Mouse (Mus musculus) embryonic facial prominence, embryonic 10.5 days (tissue): ENCODE measurements around the gene Usp10. TPM values are rescaled to one million over a fixed set of nuclear protein-coding genes. Genes with fewer than 3 reads are reported as not detected.

Source experiments
- DNase-seq: peaks from one replicate; pipeline ENCODE4 v3.0.0-alpha.2; 2017; ENCODE audit warnings: low spot score
- H3K27ac ChIP-seq: fragments of 300-500 bp; sonication (generic); replicated peaks from 2 replicates; pipeline ENCODE4 v1.5.1; 2016; ENCODE audit warnings: mild to moderate bottlenecking
- H3K27me3 ChIP-seq: fragments of 300-500 bp; sonication (generic); replicated peaks from 2 replicates; pipeline ENCODE4 v1.6.1; 2016; ENCODE audit warnings: low read depth, mild to moderate bottlenecking; ENCODE audit not compliant: poor library complexity, severe bottlenecking
- H3K36me3 ChIP-seq: fragments of 300-500 bp; sonication (generic); replicated peaks from 2 replicates; pipeline ENCODE4 v1.6.1; 2016; ENCODE audit warnings: mild to moderate bottlenecking, moderate library complexity
- H3K4me1 ChIP-seq: fragments of 300-500 bp; sonication (generic); 2 replicates; pipeline ENCODE4 v1.6.1; 2016
- H3K4me3 ChIP-seq: fragments of 300-500 bp; sonication (generic); 2 replicates; pipeline ENCODE4 v1.5.1; 2016; ENCODE audit warnings: mild to moderate bottlenecking, moderate library complexity
- H3K9me3 ChIP-seq: fragments of 300-500 bp; sonication (generic); 2 replicates; pipeline ENCODE4 v1.6.1; 2016; ENCODE audit warnings: mild to moderate bottlenecking
- WGBS: fragments of 180-500 bp; shearing (Covaris S2); methylation state at CpG from one replicate; pipeline ENCODE4 v1.1.7; 2016; 5-methylcytosine and 5-hydroxymethylcytosine counted together
- polyA plus RNA-seq: library from polyadenylated mRNA; unstranded; fragments of >200 nt; fragmentation: Nextera tagmentation; extraction: Ambion mirVana; gene quantifications from 2 replicates; pipeline ENCODE4 v1.2.1, GENCODE M21; 2016

Usp10 gene
- polyA plus RNA-seq, 1 experiment from 2014 or later = 234 TPM

- Histone ChIP-seq H3K27me3 (no peaks in the 10 kb centered on the region), H3K27ac (no peak overlapping the region), H3K36me3 (peaks cover 46% of the 10 kb centered on the region), H3K9me3 (no peaks in the 10 kb centered on the region), H3K4me1 (peaks cover 48% of the 10 kb centered on the region), H3K4me3 (no peak overlapping the region)
- DNase-seq = no peak
- 74% methylated on average over 1 of the region's 1 CpGs for WGBS
Measured at GRCm38 (mm10) chr8:119918155-119918567, 8.0 kb downstream of the Usp10 start.

DNA sequence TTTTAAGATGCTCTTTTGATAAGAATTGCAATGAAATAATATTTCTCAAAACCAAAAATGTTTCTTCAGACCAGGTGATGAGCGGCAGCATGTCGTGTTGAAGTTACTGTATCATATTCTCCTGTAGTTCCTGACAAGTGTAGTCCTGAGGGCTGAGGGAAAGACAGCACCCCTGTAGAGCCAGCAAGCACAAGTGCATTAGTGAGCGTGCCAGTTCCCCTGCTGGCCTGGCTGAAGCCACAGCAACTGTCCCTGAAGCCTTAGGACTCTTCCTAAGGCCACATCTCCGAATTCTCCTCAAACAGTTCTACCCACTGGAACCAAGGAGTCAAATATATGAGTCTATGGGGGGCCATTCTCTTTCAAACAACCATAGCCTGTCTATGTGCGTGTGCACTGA lies 13.1 kb downstream of the Usp10 start:
- no peak overlapping the region for H3K4me3 ChIP-seq
- H3K27ac ChIP-seq = no peak overlapping the region
- H3K36me3 ChIP-seq = peaks cover 41% of the 10 kb centered on the region
- DNase-seq = no peak
- WGBS = 89% methylated on average over 5 of the region's 5 CpGs
- no peaks in the 10 kb centered on the region for H3K27me3 ChIP-seq
- H3K9me3 ChIP-seq = no peaks in the 10 kb centered on the region
- H3K4me1 ChIP-seq = peaks cover 26% of the 10 kb centered on the region

DNA sequence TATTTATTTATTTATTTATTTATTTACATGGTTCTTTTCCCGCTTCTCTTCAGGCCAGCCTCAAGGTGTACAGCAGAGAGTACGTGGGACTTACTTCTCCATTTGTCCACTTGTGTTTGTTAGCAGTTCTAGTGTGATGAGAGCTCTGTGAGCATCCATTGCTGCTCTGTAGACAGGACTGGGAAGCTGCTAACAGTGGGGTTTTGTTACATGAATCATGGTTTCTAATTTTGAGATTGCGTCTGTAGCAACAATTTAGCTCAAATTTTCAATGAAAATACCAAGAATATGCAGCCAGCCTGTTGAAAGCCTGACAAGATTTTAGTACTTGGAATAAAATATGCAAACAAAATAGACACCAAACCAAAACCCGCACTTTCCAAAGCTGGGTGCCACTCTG lies 15.3 kb downstream of the Usp10 start:
- no peak overlapping the region for H3K27ac ChIP-seq
- H3K4me1 ChIP-seq = peaks cover 26% of the 10 kb centered on the region
- no peaks in the 10 kb centered on the region for H3K27me3 ChIP-seq
- peaks cover 28% of the 10 kb centered on the region for H3K36me3 ChIP-seq
- H3K9me3 ChIP-seq = no peaks in the 10 kb centered on the region
- H3K4me3 ChIP-seq = no peak overlapping the region
- no peak for DNase-seq
- WGBS = 91% methylated on average over 4 of the region's 4 CpGs

GRCm38 (mm10) chr8:119926474-119926873 lies 16.3 kb downstream of the Usp10 start:
- Histone ChIP-seq H3K27ac (no peak overlapping the region), H3K4me1 (peaks cover 22% of the 10 kb centered on the region), H3K9me3 (no peaks in the 10 kb centered on the region), H3K36me3 (peaks cover 23% of the 10 kb centered on the region), H3K27me3 (no peaks in the 10 kb centered on the region), H3K4me3 (no peak overlapping the region)
- 83% methylated on average over 2 of the region's 2 CpGs for WGBS
- no peak for DNase-seq

GRCm38 (mm10) chr8:119927422-119928092 lies 17.4 kb downstream of the Usp10 start:
- Histone ChIP-seq H3K4me1 (peaks cover 15% of the 10 kb centered on the region), H3K27me3 (no peaks in the 10 kb centered on the region), H3K9me3 (no peaks in the 10 kb centered on the region), H3K27ac (no peak overlapping the region), H3K36me3 (peaks cover 31% of the 10 kb centered on the region), H3K4me3 (no peak overlapping the region)
- 51% methylated on average over 6 of the region's 6 CpGs for WGBS
- DNase-seq = peak; percentile 29

GRCm38 (mm10) chr8:119931317-119931716 lies 21.2 kb downstream of the Usp10 start:
- Histone ChIP-seq H3K4me3 (no peak overlapping the region), H3K4me1 (peaks cover 4% of the 10 kb centered on the region; the same call in 1 of the 2 replicates), H3K27me3 (no peaks in the 10 kb centered on the region), H3K36me3 (peaks cover 52% of the 10 kb centered on the region), H3K9me3 (no peaks in the 10 kb centered on the region), H3K27ac (no peak overlapping the region)
- WGBS = 90% methylated on average over 4 of the region's 4 CpGs
- no peak for DNase-seq

DNA sequence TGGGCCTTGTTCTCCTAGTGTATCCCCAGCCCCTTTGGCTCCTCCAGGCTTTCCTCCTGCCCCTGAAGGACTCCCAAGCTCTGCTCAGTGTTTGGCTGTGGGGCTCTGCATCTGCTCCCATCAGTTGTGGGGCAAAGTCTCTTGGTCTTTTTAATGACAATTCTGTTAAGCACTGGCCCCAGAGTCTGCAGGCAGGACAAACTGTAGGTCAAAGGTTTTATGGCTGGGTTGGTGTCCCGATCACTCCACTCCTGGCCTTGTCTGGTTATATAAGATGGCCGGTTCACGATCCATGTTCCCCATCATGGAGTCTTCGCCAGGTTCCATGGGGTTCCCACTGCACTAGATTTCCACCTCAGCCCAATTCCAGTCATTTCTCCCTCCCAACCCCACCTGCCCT lies 23.5 kb downstream of the Usp10 start:
- H3K27ac ChIP-seq = no peak overlapping the region
- no peaks in the 10 kb centered on the region for H3K27me3 ChIP-seq
- no peak overlapping the region for H3K4me3 ChIP-seq
- no peaks in the 10 kb centered on the region for H3K4me1 ChIP-seq
- H3K36me3 ChIP-seq = peaks cover 74% of the 10 kb centered on the region
- no peak for DNase-seq
- 98% methylated on average over 4 of the region's 4 CpGs for WGBS
- H3K9me3 ChIP-seq = no peaks in the 10 kb centered on the region

DNA sequence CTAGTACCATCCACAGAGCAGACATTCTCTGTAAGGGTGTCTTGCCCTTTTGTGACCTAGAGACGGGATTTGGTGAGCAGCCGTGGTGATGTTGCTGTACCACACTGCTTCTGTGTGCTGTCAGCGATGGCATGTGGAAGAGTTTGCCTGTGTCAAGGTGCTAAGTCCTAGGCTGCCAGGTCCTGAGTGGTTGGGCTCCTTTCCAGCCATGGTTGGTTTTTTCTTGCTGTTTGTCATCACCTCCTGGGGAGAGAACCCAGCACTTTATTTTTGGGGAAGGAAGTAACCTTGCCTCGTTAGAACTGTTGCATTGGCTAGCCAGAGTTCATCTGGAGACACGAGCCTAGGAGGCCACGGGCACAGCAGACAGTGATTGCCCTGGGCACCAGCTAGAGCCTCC lies 25.4 kb downstream of the Usp10 start:
- 86% methylated on average over 6 of the region's 6 CpGs for WGBS
- H3K27me3 ChIP-seq = no peaks in the 10 kb centered on the region
- H3K4me1 ChIP-seq = no peaks in the 10 kb centered on the region
- H3K9me3 ChIP-seq = no peaks in the 10 kb centered on the region
- peaks cover 87% of the 10 kb centered on the region for H3K36me3 ChIP-seq
- no peak overlapping the region for H3K4me3 ChIP-seq
- H3K27ac ChIP-seq = no peak overlapping the region
- DNase-seq = no peak

- Histone ChIP-seq H3K9me3 (no peaks in the 10 kb centered on the region), H3K36me3 (peaks cover 97% of the 10 kb centered on the region), H3K27me3 (no peaks in the 10 kb centered on the region), H3K4me1 (no peaks in the 10 kb centered on the region), H3K4me3 (no peak overlapping the region), H3K27ac (no peak overlapping the region)
- DNase-seq = no peak
- 91% methylated on average over 7 of the region's 7 CpGs for WGBS
Measured at GRCm38 (mm10) chr8:119938481-119938880, 28.3 kb downstream of the Usp10 start.

DNA sequence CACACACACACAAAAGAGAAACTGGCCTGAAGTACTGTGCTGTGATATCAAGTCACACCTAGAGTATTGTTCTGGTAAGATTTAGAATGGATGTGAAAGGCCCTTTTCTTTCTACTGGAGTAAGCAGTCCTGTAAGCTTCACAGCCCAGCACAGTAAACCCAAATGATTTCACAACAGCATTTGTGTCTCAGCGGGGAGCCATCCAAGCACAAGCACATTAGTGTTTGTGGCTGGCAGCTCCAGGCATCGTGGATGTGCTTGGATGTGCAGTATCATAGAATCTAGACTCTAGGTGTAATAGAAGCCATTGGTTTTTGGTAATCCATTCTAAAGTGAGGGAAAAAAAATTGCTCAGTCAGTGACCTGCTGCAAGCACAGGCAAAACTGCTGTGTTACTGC lies 29.2 kb downstream of the Usp10 start:
- WGBS = 91% methylated on average over 2 of the region's 2 CpGs
- Histone ChIP-seq H3K4me3 (no peak overlapping the region), H3K27me3 (no peaks in the 10 kb centered on the region), H3K27ac (no peak overlapping the region), H3K9me3 (no peaks in the 10 kb centered on the region), H3K36me3 (peaks cover 97% of the 10 kb centered on the region), H3K4me1 (no peaks in the 10 kb centered on the region)
- DNase-seq = no peak

DNA sequence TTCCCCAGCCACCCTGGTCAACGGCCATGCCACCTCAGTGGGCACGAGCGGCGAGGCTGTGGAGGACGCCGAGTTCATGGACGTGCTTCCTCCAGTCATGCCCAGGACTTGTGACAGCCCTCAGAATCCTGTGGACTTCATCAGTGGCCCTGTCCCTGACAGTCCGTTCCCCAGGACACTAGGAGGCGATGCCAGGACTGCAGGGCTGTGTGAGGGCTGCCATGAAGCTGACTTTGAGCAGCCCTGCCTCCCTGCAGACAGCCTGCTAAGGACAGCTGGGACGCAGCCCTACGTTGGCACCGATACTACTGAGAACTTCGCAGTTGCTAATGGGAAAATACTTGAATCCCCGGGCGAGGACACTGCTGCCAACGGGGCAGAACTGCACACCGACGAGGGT lies 31.3 kb downstream of the Usp10 start:
- Histone ChIP-seq H3K27ac (no peak overlapping the region), H3K4me3 (no peak overlapping the region), H3K27me3 (no peaks in the 10 kb centered on the region), H3K9me3 (no peaks in the 10 kb centered on the region), H3K4me1 (no peaks in the 10 kb centered on the region), H3K36me3 (peaks cover 99% of the 10 kb centered on the region)
- no peak for DNase-seq
- WGBS = 94% methylated on average over 18 of the region's 18 CpGs

DNA sequence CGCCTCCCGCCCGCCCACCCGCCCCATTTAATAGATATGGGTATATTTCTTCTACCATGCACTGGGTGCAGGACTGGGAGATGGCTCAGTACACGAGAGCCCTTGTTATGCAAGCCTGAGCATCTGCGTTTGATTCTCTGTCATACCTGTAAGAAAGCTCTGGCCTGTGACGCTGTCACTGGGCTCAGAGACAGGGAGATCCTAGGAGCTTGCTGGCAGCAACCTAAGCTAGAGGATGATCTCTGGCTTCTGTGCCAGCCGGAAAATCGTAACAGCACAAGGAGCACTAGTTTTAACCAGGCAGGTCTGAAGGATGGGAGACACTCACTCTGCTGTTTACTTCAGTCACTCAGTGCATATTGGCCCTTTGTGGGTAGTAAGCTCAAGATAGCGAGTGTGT lies 33.5 kb downstream of the Usp10 start:
- Histone ChIP-seq H3K4me3 (no peak overlapping the region), H3K36me3 (peaks cover 99% of the 10 kb centered on the region), H3K4me1 (no peaks in the 10 kb centered on the region), H3K27me3 (no peaks in the 10 kb centered on the region), H3K27ac (no peak overlapping the region), H3K9me3 (no peaks in the 10 kb centered on the region)
- 94% methylated on average over 10 of the region's 10 CpGs for WGBS
- DNase-seq = no peak

GRCm38 (mm10) chr8:119944096-119944811 lies 34.1 kb downstream of the Usp10 start:
- no peaks in the 10 kb centered on the region for H3K9me3 ChIP-seq
- no peaks in the 10 kb centered on the region for H3K27me3 ChIP-seq
- 69% methylated on average over 9 of the region's 9 CpGs for WGBS
- no peak overlapping the region for H3K27ac ChIP-seq
- no peak overlapping the region for H3K4me3 ChIP-seq
- H3K36me3 ChIP-seq = peaks cover 99% of the 10 kb centered on the region
- H3K4me1 ChIP-seq = no peaks in the 10 kb centered on the region
- peak; percentile 78 for DNase-seq
